Mouse (Mus musculus) ES-Bruce4 (cell line): ENCODE measurements at regions not wholly inside any gene's neighbourhood (a gene's known extent, or its start where the extent isn't known, plus 50 kb on each side); places are given as distances from the start of the nearest gene placed in this dataset.

Source experiments
- CTCF ChIP-seq: IDR thresholded peaks from one replicate; pipeline ENCODE4 v1.8.1; 2011; ENCODE audit warnings: low read depth, low read length
- EP300 ChIP-seq: IDR thresholded peaks from 2 replicates; pipeline ENCODE4 v1.6.1; 2011; ENCODE audit warnings: low read depth, low read length; ENCODE audit not compliant: insufficient read depth
- POLR2A ChIP-seq: IDR thresholded peaks from one replicate; pipeline ENCODE4 v1.8.1; 2011; ENCODE audit warnings: low read length; ENCODE audit not compliant: insufficient read depth

DNA sequence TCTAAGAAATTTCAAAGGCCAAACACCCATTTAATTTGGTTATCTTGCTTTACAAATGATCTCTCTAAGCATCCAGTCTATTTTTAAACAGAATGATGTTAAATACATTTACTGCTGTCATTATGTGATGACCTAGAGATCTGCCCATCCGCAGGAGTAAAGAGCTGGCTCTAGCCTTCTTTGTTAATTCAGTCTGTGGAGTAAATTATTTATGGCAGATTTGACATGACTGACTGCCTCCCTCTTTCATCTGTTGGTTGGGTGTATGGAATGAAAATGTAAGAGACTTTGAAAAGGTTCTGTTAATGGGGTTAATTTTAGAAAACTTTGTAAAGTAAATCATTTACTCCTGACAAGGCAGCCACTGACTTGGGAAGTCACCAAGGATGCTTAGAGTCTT lies 123.3 kb downstream of the Tex29 start:
- TF ChIP-seq CTCF (no peak), POLR2A (no peak), EP300 (no peak)
